In genomic region chr14:52005141-52005540, GRCm38 (mm10) we compare ENCODE assay signal across 15 mouse cellular contexts. TPM values are rescaled to one million over a fixed set of nuclear protein-coding genes. Genes with fewer than 3 reads are reported as not detected.
DNase-seq lines count a peak whose midpoint lies in the region; ATAC-seq lines count a peak whose summit lies in the region.
"Had no signal": no experiment of that assay in that cellular context is flagged by ENCODE, and none has a peak within 500 bp of the region (broad histone marks: within the 10 kb centered on the region; RNA-seq: fewer than 3 reads in every experiment).

No protein-coding gene starts in this region.

- no peaks in the 10 kb centered on the region for H3K9me3 ChIP-seq in hindbrain, embryonic 12.5 days (replicated peaks)
- no peaks in the 10 kb centered on the region for H3K9me3 ChIP-seq in hindbrain, embryonic 10.5 days
- H3K9me3 ChIP-seq in forebrain, embryonic 11.5 days (ENCODE audit: control insufficient read depth, low read length) = no peaks in the 10 kb centered on the region
- H3K9me3 ChIP-seq in forebrain, embryonic 15.5 days = no peaks in the 10 kb centered on the region
- no peaks in the 10 kb centered on the region for H3K9me3 ChIP-seq in midbrain, embryonic 14.5 days (ENCODE audit: control insufficient read depth, low read length)

- H3K9ac ChIP-seq in hindbrain, embryonic 12.5 days = no peak overlapping the region
- no peak overlapping the region for H3K9ac ChIP-seq in forebrain, embryonic 11.5 days (ENCODE audit: low read length)
- no peak overlapping the region for H3K9ac ChIP-seq in forebrain, embryonic 15.5 days (replicated peaks)
- no peak overlapping the region; the same call in 1 of the 2 replicates for H3K9ac ChIP-seq in midbrain, embryonic 14.5 days (replicated peaks; ENCODE audit: low read length)

- peak overlapping the region; percentile 83 for H3K27ac ChIP-seq in hindbrain, embryonic 12.5 days
- no peak overlapping the region for H3K27ac ChIP-seq in hindbrain, embryonic 10.5 days
- no peak overlapping the region; the same call in 1 of the 2 replicates for H3K27ac ChIP-seq in forebrain, embryonic 11.5 days (ENCODE audit: low read depth, low read length)
- H3K27ac ChIP-seq in forebrain, embryonic 15.5 days (replicated peaks) = peak overlapping the region; percentile 82
- peak overlapping the region; percentile 90 for H3K27ac ChIP-seq in midbrain, embryonic 14.5 days (replicated peaks; ENCODE audit: low read depth, low read length)
- H3K27ac ChIP-seq: kidney, postnatal 0 days had no signal

- peaks cover 58% of the 10 kb centered on the region for H3K4me1 ChIP-seq in hindbrain, embryonic 12.5 days
- peaks cover 64% of the 10 kb centered on the region for H3K4me1 ChIP-seq in hindbrain, embryonic 10.5 days (replicated peaks)
- H3K4me1 ChIP-seq in forebrain, embryonic 11.5 days (replicated peaks; ENCODE audit: control insufficient read depth, insufficient read depth, low read length) = peaks cover 40% of the 10 kb centered on the region
- peaks cover 54% of the 10 kb centered on the region for H3K4me1 ChIP-seq in forebrain, embryonic 15.5 days
- H3K4me1 ChIP-seq in midbrain, embryonic 14.5 days (ENCODE audit: control insufficient read depth, insufficient read depth, low read length) = peaks cover 47% of the 10 kb centered on the region

- peaks cover 73% of the 10 kb centered on the region for H3K36me3 ChIP-seq in hindbrain, embryonic 12.5 days
- H3K36me3 ChIP-seq in hindbrain, embryonic 10.5 days = peaks cover 92% of the 10 kb centered on the region
- peaks cover 25% of the 10 kb centered on the region for H3K36me3 ChIP-seq in forebrain, embryonic 11.5 days (ENCODE audit: control insufficient read depth, insufficient read depth, low read length)
- peaks cover 54% of the 10 kb centered on the region for H3K36me3 ChIP-seq in forebrain, embryonic 15.5 days
- H3K36me3 ChIP-seq in midbrain, embryonic 14.5 days (ENCODE audit: control insufficient read depth, insufficient read depth, low read length) = peaks cover 72% of the 10 kb centered on the region

- no peaks in the 10 kb centered on the region for H3K27me3 ChIP-seq in hindbrain, embryonic 12.5 days
- no peaks in the 10 kb centered on the region; the same call in 1 of the 2 replicates for H3K27me3 ChIP-seq in hindbrain, embryonic 10.5 days (ENCODE audit: insufficient read depth, poor library complexity, severe bottlenecking)
- no peaks in the 10 kb centered on the region for H3K27me3 ChIP-seq in forebrain, embryonic 11.5 days (ENCODE audit: control insufficient read depth, insufficient read depth, low read length)
- H3K27me3 ChIP-seq in forebrain, embryonic 15.5 days = no peaks in the 10 kb centered on the region
- H3K27me3 ChIP-seq in midbrain, embryonic 14.5 days (ENCODE audit: control insufficient read depth, insufficient read depth, low read length) = no peaks in the 10 kb centered on the region

- H3K4me3 ChIP-seq in hindbrain, embryonic 12.5 days = no peak overlapping the region
- no peak overlapping the region for H3K4me3 ChIP-seq in hindbrain, embryonic 10.5 days
- H3K4me3 ChIP-seq in forebrain, embryonic 11.5 days (ENCODE audit: low read depth, low read length) = no peak overlapping the region
- H3K4me3 ChIP-seq in forebrain, embryonic 15.5 days = no peak overlapping the region
- no peak overlapping the region for H3K4me3 ChIP-seq in midbrain, embryonic 14.5 days (replicated peaks; ENCODE audit: low read depth, low read length)

- 67% methylated on average over 7 of the region's 7 CpGs for WGBS in hindbrain, embryonic 12.5 days
- 69% methylated on average over 7 of the region's 7 CpGs for WGBS in hindbrain, embryonic 10.5 days
- 72% methylated on average over 7 of the region's 7 CpGs for WGBS in forebrain, embryonic 11.5 days
- WGBS in forebrain, embryonic 15.5 days = 67% methylated on average over 7 of the region's 7 CpGs
- WGBS in midbrain, embryonic 14.5 days = 54% methylated on average over 7 of the region's 7 CpGs

- no peak overlapping the region for H3K4me2 ChIP-seq in hindbrain, embryonic 12.5 days (replicated peaks)
- no peak overlapping the region for H3K4me2 ChIP-seq in forebrain, embryonic 11.5 days (ENCODE audit: low read depth, low read length, severe bottlenecking)
- H3K4me2 ChIP-seq in forebrain, embryonic 15.5 days (replicated peaks) = no peak overlapping the region
- H3K4me2 ChIP-seq in midbrain, embryonic 14.5 days (ENCODE audit: low read length) = peak overlapping the region; percentile 55

- ATAC-seq in hindbrain, embryonic 12.5 days (ENCODE audit: low FRiP score) = no peak
- no peak for ATAC-seq in forebrain, embryonic 11.5 days (replicated peaks; ENCODE audit: low FRiP score)
- no peak for ATAC-seq in forebrain, embryonic 15.5 days (replicated peaks)
- no peak for ATAC-seq in midbrain, embryonic 14.5 days (ENCODE audit: low FRiP score, low TSS enrichment)

- DNase-seq in hindbrain, embryonic 10.5 days (ENCODE audit: low spot score) = no peak
- DNase-seq in forebrain, embryonic 11.5 days (ENCODE audit: low spot score) = peak; percentile 56
- DNase-seq in midbrain, embryonic 14.5 days = no peak
- DNase-seq in frontal cortex, postnatal 36 days (ENCODE audit: low spot score in 2 of 2) = no peak
- no peak for DNase-seq in kidney, postnatal 4 days
- DNase-seq in cerebellum, postnatal 36 days = no peak
- DNase-seq: cerebellum, adult 18-20 months; left cerebral cortex, postnatal 4 days; right cerebral cortex, postnatal 25 days had no signal

RNA-seq across cellular contexts. Expression of gene Tmem253, which starts 10.3 kb away (rescaled TPM):
- polyA plus RNA-seq in hindbrain, embryonic 12.5 days (2016; fragmentation: Nextera tagmentation; extraction: Ambion mirVana) = 0.59 and 1.6 TPM in 2 replicates
- polyA plus RNA-seq in hindbrain, embryonic 10.5 days (2016; fragmentation: Nextera tagmentation; extraction: Ambion mirVana) = 0.80 and 1.0 TPM in 2 replicates
- polyA plus RNA-seq in forebrain, embryonic 11.5 days (2014; fragmentation: Nextera tagmentation; extraction: Ambion mirVana) = 0.92 and 0.95 TPM in 2 replicates
- polyA plus RNA-seq in forebrain, embryonic 15.5 days (2015; fragmentation: Nextera tagmentation; extraction: Ambion mirVana) = 0.28 and 0.64 TPM in 2 replicates
- polyA plus RNA-seq in midbrain, embryonic 14.5 days (2014; fragmentation: Nextera tagmentation; extraction: Ambion mirVana) = 0.37 and 0.39 TPM in 2 replicates

RNA-seq across cellular contexts. Expression of gene Zfp219, which starts 15.4 kb away (rescaled TPM):
- polyA plus RNA-seq in hindbrain, embryonic 12.5 days (2016; fragmentation: Nextera tagmentation; extraction: Ambion mirVana) = 64.4 and 71.7 TPM in 2 replicates
- 74.3 and 83.6 TPM in 2 replicates for polyA plus RNA-seq in hindbrain, embryonic 10.5 days (2016; fragmentation: Nextera tagmentation; extraction: Ambion mirVana)
- polyA plus RNA-seq in forebrain, embryonic 11.5 days (2014; fragmentation: Nextera tagmentation; extraction: Ambion mirVana) = 105 and 116 TPM in 2 replicates
- polyA plus RNA-seq in forebrain, embryonic 15.5 days (2015; fragmentation: Nextera tagmentation; extraction: Ambion mirVana) = 43.3 and 48.9 TPM in 2 replicates
- 41.6 and 46.9 TPM in 2 replicates for polyA plus RNA-seq in midbrain, embryonic 14.5 days (2014; fragmentation: Nextera tagmentation; extraction: Ambion mirVana)

RNA-seq across cellular contexts. Expression of gene Arhgef40, which starts 20.6 kb away (rescaled TPM):
- 126 and 133 TPM in 2 replicates for polyA plus RNA-seq in hindbrain, embryonic 12.5 days (2016; fragmentation: Nextera tagmentation; extraction: Ambion mirVana)
- polyA plus RNA-seq in hindbrain, embryonic 10.5 days (2016; fragmentation: Nextera tagmentation; extraction: Ambion mirVana) = 100 and 106 TPM in 2 replicates
- 93.3 and 99.7 TPM in 2 replicates for polyA plus RNA-seq in forebrain, embryonic 11.5 days (2014; fragmentation: Nextera tagmentation; extraction: Ambion mirVana)
- polyA plus RNA-seq in forebrain, embryonic 15.5 days (2015; fragmentation: Nextera tagmentation; extraction: Ambion mirVana) = 65.7 and 69.8 TPM in 2 replicates
- polyA plus RNA-seq in midbrain, embryonic 14.5 days (2014; fragmentation: Nextera tagmentation; extraction: Ambion mirVana) = 72.8 and 75.8 TPM in 2 replicates
- polyA plus RNA-seq: activated CD4-positive, CD25-positive, alpha-beta regulatory T cell, adult 4 months had no signal

RNA-seq across cellular contexts. Expression of gene Olfr221, which starts 37.1 kb away (rescaled TPM):
- polyA plus RNA-seq in hindbrain, embryonic 12.5 days (2016; fragmentation: Nextera tagmentation; extraction: Ambion mirVana) = not detected in 2 replicates
- polyA plus RNA-seq in hindbrain, embryonic 10.5 days (2016; fragmentation: Nextera tagmentation; extraction: Ambion mirVana) = not detected in 2 replicates
- not detected in 2 replicates for polyA plus RNA-seq in forebrain, embryonic 11.5 days (2014; fragmentation: Nextera tagmentation; extraction: Ambion mirVana)
- polyA plus RNA-seq in forebrain, embryonic 15.5 days (2015; fragmentation: Nextera tagmentation; extraction: Ambion mirVana) = not detected in 2 replicates
- not detected in 2 replicates for polyA plus RNA-seq in midbrain, embryonic 14.5 days (2014; fragmentation: Nextera tagmentation; extraction: Ambion mirVana)
- polyA plus RNA-seq: activated CD4-positive, CD25-positive, alpha-beta regulatory T cell, adult 4 months; CD4-positive, CD25-positive, alpha-beta regulatory T cell, adult 4 months; kidney, postnatal 0 days; liver, embryonic 16.5 days had no signal

Comparison
In these comparisons a context has a peak if more than half of its experiments do, and no peak if none do; other contexts are left out.
1. H3K27ac ChIP-seq: peak in hindbrain, embryonic 12.5 days (single experiment), forebrain, embryonic 15.5 days (single experiment) and midbrain, embryonic 14.5 days (single experiment); none in hindbrain, embryonic 10.5 days (single experiment) and forebrain, embryonic 11.5 days (single experiment).